Mouse (Mus musculus) heart, embryonic 14.5 days (tissue): Measurements from ENCODE around the gene Gm20920. TPM values are rescaled to one million over a fixed set of nuclear protein-coding genes. Genes with fewer than 3 reads are reported as not detected.
"Not testable (repeated sequence)": the region's sequence is repeated elsewhere in the genome, so short reads cannot be mapped to it uniquely, and the experiment has no call there.

Experiments
- ATAC-seq: fragments of 200-750 bp; cut with Nextera tagmentation; 2 replicates; pipeline ENCODE4 v1.8.0; 2017; ENCODE audit warnings: low read depth, moderate TSS enrichment; ENCODE audit not compliant: insufficient number of reproducible peaks, insufficient read depth, low FRiP score
- H3K27ac ChIP-seq, 2 experiments: fragments of 200-500 bp in 1 of 2; fragments of 300-500 bp in 1 of 2; sonication (generic) in 1 of 2; replicated peaks in 1 of 2; 2 replicates each; pipeline ENCODE4 v1.5.1; 2012 to 2014; ENCODE audit warnings: low read depth in 2 of 2, low read length in 2 of 2, control low read depth in 1 of 2, mild to moderate bottlenecking in 1 of 2, mixed read lengths in 1 of 2; ENCODE audit not compliant: control insufficient read depth in 1 of 2, insufficient read depth in 1 of 2
- H3K27me3 ChIP-seq: fragments of 300-500 bp; sonication (generic); 2 replicates; pipeline ENCODE4 v1.6.1; 2014; ENCODE audit warnings: mild to moderate bottlenecking, low read length, control low read depth; ENCODE audit not compliant: control insufficient read depth, insufficient read depth
- H3K36me3 ChIP-seq: fragments of 300-500 bp; sonication (generic); 2 replicates; pipeline ENCODE4 v1.6.1; 2014; ENCODE audit warnings: mild to moderate bottlenecking, control low read depth, low read length, mixed read lengths; ENCODE audit not compliant: control insufficient read depth, insufficient read depth
- H3K4me1 ChIP-seq, 2 experiments: fragments of 200-500 bp in 1 of 2; fragments of 300-500 bp in 1 of 2; sonication (generic) in 1 of 2; 2 replicates each; pipeline ENCODE4 v1.6.1; 2012 to 2014; ENCODE audit warnings: low read length in 2 of 2, control low read depth in 1 of 2, mixed read lengths in 1 of 2; ENCODE audit not compliant: control insufficient read depth in 2 of 2, insufficient read depth in 2 of 2
- H3K4me2 ChIP-seq: fragments of 300-500 bp; sonication (generic); 2 replicates; pipeline ENCODE4 v1.6.1; 2014; ENCODE audit warnings: mild to moderate bottlenecking, low read length
- H3K4me3 ChIP-seq, 2 experiments: fragments of 200-500 bp in 1 of 2; fragments of 300-500 bp in 1 of 2; sonication (generic) in 1 of 2; 2 replicates each; pipeline ENCODE4 v1.5.1; 2012 to 2014; ENCODE audit warnings: low read length in 2 of 2, mild to moderate bottlenecking in 2 of 2, control low read depth in 1 of 2, low read depth in 1 of 2, moderate library complexity in 1 of 2; ENCODE audit not compliant: control insufficient read depth in 1 of 2, insufficient read depth in 1 of 2
- H3K9ac ChIP-seq: fragments of 300-500 bp; sonication (generic); 2 replicates; pipeline ENCODE4 v1.6.1; 2014; ENCODE audit warnings: mild to moderate bottlenecking, low read length
- H3K9me3 ChIP-seq: fragments of 300-500 bp; sonication (generic); 2 replicates; pipeline ENCODE4 v1.6.1; 2016; ENCODE audit warnings: low read length, control low read depth; ENCODE audit not compliant: control insufficient read depth
- WGBS: fragments of 180-500 bp; shearing (Covaris S2); extraction: QIAGEN DNeasy Blood & Tissue Kit; methylation state at CpG from one replicate; pipeline ENCODE4 v1.1.7; 2014; 5-methylcytosine and 5-hydroxymethylcytosine counted together
- polyA plus RNA-seq: library from polyadenylated mRNA; unstranded; fragments of >200 nt; fragmentation: Nextera tagmentation; extraction: Ambion mirVana; gene quantifications from 2 replicates; pipeline ENCODE4 v1.2.1, GENCODE M21; 2014

Gene Gm20920
- not detected in 2 replicates for polyA plus RNA-seq

DNA sequence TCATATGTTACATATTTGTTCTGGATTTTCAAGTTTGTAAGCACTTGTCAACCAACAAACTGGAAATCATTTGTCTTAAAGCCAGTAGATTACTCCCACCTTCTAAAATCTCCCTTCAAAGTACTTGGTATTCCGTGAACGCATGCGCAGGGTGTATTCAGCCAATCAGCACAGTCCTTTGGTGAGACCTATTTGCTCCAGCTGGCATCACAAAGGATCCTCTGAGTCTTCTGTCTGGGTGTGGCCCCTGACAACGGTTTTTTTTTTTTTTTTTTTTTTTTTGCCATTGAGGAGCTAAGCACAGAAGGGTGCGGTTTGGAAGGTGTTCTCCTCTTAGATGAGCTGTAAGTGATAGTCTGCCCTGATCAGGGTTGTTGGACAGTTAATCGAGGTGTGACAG, at the start of gene Gm20920:
Gm20920 (plus strand) TSS at position 301 of the 400 bp plus-strand sequence.
- not testable (repeated sequence) for H3K4me1 ChIP-seq, ATAC-seq
- WGBS, result no CpG with 5 or more reads among the region's 6 CpGs

More for the DNA sequence above, at the start of gene Gm20920:
- not testable (repeated sequence) for H3K4me3 ChIP-seq, H3K27ac ChIP-seq, H3K9ac ChIP-seq, H3K9me3 ChIP-seq, H3K36me3 ChIP-seq, H3K27me3 ChIP-seq, H3K4me2 ChIP-seq
